Mouse (Mus musculus) granulocyte monocyte progenitor cell, adult 5-6 weeks (primary cell): ENCODE results near the gene Eif2ak3. TPM values are rescaled to one million over a fixed set of nuclear protein-coding genes. Genes with fewer than 3 reads are reported as not detected.

ENCODE experiments used
- ATAC-seq: replicated peaks from 2 replicates; pipeline ENCODE4 v1.8.0; 2016; ENCODE audit warnings: mild to moderate bottlenecking, moderate TSS enrichment, inconsistent platforms; ENCODE audit not compliant: poor library complexity, severe bottlenecking
- total RNA-seq, 2 experiments: library from RNA; stranded (forward) in 1 of 2; stranded (reverse) in 1 of 2; fragments of 200-712, 200-1000 nt in 1 of 2; fragments of >200 nt in 1 of 2; fragmentation: Nextera tagmentation in 1 of 2; gene quantifications; 2 replicates each; pipeline ENCODE4 v1.2.3; 2014 to 2017

Gene Eif2ak3
- total RNA-seq, 2 experiments from 2014 or later, result 13.6 to 24.4 TPM

DNA sequence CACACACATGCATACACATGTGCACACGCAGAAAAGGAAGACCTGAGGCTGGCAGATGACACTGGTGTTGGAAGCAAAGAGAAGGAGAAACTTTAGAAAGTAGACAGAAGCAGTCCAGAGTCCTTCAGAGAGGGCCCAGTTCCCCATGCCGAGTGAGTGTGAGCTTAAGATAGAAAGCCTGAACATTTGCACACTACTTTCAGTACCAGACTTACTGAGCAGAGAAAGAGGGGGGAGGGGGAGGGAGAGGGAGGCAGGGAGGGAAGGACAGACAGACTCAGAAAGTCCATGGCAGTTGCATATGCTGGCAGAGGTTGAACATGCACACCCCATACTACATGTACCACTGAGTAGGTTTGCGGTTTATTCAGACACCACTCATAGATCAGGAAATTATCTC lies 13.8 kb upstream of the Eif2ak3 start:
- ATAC-seq, result 0 out of 2 replicates have a peak, but pooled peaks have one; percentile 8

- peak; percentile 74 for ATAC-seq
Observed at GRCm38 (mm10) chr6:70831179-70831839, 13.0 kb upstream of the Eif2ak3 start.

- peak; percentile 99 for ATAC-seq
Observed at GRCm38 (mm10) chr6:70837297-70837696, 7.0 kb upstream of the Eif2ak3 start.

DNA sequence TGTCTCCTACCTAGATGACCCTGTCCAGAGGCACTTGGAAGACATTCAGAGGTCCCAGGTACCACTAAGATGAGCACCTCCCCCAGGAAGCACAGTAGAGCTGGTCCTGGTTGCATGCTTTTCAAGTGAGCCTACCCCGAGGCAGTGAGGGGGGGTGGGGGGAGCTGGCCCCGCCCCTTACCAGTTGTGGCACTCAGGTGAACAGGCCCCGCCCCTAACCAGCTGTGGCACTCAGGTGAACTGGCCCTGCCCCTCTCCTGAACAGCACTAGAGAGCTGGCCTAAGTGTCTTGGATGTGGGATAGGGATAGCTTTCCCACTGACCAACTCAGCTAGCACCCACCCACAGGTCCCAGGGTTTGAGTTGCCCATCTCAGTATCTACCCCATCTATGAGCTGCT lies 5.8 kb upstream of the Eif2ak3 start:
- no peak for ATAC-seq

DNA sequence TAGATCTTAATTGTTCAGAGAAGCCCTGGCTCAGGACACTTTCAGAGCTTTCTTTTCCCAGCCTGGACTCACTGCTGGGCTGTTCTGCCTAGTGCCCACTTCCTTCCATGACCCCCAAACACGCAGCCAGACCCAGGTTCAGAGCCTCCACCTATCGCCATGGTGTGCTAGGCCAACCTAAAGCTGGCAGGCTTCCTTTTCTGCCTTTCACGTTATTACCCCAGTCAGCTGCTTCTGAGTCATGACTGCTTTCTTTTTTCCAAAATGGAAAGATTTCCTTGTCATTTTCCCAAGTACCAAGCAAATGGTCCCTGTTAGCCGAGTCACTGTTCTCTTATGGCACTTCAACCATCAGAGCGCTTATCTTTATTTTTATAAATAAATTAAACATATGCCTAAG lies 4.0 kb upstream of the Eif2ak3 start:
- no peak for ATAC-seq

- no peak for ATAC-seq
Observed at GRCm38 (mm10) chr6:70842991-70843390, 1.3 kb upstream of the Eif2ak3 start.

GRCm38 (mm10) chr6:70844896-70845646 lies 756 bp downstream of the Eif2ak3 start:
- ATAC-seq, result no peak

DNA sequence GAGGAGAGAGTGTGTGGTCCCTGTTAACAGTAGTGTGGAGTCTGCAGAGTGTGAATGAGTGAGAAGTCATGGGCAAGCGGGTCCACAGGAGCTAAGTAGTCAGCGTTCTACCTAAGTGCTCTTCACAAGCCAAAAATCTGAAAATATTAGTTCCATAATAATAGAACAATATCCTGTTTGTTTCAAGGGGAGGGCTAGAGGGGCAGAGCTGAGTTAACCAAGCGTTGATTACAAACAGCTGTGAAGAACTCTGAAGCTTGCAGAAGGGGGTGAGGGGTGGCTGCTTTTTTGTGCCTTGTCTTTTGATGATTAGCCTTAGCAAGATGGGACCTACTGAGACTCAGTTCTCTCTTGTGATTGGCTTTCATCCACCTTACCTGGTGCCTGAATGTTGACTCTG lies 3.1 kb downstream of the Eif2ak3 start:
- no peak for ATAC-seq

DNA sequence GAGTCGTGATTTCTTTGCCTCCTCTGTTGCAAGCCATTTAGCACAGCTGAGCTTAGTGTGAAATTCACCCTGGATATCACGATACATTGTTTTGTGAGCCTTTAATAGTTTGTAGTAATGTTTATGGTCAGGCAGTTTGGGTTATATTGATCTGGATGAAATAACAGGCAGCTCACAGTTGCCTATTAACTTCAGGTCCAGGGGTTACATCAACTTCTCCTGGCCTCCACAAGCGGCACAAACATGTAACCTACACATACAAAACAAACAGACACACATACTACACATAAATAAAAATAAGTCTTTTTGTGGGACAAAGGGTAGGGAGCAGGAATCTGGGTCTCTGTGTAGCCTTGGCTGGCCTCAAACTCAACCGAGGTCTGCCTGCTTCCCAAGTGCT lies 9.1 kb downstream of the Eif2ak3 start:
- no peak for ATAC-seq

GRCm38 (mm10) chr6:70855529-70856309 lies 11.4 kb downstream of the Eif2ak3 start:
- peak; percentile 80 for ATAC-seq

GRCm38 (mm10) chr6:70862726-70863125 lies 18.4 kb downstream of the Eif2ak3 start:
- no peak for ATAC-seq

DNA sequence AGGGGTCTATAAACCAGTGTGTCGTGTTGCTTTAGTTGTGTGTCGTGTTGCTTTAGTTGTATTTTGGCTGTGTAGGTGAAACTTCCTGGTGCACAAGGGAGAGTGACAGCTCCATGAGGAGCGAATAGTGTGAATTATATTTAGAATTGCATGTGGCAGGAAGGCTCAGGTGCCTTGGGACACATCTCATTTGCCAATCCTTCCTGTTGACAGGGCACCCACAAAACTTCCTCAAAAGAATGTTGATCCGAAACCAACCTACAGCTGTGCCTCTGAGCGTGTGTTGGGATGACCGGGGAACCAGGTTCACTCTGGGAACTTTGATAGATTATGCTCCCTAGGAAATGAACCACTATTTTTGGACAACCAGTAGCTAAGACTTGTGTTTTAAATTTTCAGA lies 20.0 kb downstream of the Eif2ak3 start:
- ATAC-seq, result peak; percentile 95

DNA sequence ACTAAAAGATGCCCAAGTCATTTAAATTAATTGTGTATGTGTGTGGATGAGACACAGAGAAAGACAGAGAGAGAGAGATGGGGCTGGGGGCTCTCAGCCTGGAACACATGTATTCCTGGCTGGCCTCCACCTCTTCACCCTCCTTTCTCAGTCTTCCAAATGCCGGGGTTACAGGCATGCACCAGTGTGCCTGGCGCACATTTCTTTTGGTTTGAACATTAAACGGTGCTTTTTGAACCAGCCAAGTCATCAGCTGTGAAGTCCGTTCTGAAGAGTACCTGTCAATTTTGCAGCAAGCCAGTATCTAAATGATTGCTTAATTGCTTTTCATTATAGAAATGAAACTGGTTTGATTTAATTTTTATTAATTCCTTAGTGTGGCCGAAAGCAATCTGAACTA lies 22.4 kb downstream of the Eif2ak3 start:
- ATAC-seq, result no peak

DNA sequence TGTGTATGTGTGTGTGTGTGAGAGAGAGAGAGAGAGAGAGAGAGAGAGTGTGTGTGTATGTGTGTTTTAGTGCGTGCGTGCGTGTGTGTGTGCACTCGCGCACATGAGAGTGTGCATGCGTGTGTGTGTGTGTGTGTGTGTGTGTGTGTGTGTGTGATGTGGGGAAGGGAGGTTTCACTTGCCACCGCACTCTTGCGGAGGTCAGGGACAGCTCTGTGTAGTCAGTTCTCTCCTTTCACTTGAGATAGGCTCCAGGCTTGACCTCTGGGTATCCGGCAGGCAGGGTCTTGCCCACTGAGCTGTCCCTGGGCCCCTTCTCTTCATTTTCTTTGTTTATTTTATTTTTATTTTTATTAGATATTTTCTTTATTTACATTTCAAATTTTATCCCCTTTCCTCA lies 23.0 kb downstream of the Eif2ak3 start:
- no peak for ATAC-seq

- peak; percentile 81 for ATAC-seq
Observed at GRCm38 (mm10) chr6:70871511-70871980, 27.2 kb downstream of the Eif2ak3 start.

DNA sequence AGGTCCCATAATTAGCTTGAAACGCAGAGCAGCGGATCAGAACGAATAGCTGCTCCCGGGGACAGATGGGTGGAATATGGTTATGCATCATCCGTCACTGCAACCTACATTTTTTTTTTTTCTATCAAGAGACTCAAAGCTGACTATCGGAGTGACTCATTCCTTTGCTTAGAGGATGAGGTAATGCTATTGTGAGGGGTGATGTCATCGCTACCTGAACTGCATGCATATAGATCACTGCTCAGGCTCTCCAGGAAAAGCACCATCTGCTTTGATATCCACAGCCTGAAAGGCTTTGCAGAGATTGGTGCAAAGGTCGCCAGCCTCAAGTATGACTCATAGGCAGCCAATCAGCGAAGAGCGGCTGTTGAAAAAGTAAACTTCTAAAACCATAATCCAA lies 27.8 kb downstream of the Eif2ak3 start:
- peak; percentile 54 for ATAC-seq

- no peak for ATAC-seq
Observed at GRCm38 (mm10) chr6:70872570-70872969, 28.3 kb downstream of the Eif2ak3 start.

DNA sequence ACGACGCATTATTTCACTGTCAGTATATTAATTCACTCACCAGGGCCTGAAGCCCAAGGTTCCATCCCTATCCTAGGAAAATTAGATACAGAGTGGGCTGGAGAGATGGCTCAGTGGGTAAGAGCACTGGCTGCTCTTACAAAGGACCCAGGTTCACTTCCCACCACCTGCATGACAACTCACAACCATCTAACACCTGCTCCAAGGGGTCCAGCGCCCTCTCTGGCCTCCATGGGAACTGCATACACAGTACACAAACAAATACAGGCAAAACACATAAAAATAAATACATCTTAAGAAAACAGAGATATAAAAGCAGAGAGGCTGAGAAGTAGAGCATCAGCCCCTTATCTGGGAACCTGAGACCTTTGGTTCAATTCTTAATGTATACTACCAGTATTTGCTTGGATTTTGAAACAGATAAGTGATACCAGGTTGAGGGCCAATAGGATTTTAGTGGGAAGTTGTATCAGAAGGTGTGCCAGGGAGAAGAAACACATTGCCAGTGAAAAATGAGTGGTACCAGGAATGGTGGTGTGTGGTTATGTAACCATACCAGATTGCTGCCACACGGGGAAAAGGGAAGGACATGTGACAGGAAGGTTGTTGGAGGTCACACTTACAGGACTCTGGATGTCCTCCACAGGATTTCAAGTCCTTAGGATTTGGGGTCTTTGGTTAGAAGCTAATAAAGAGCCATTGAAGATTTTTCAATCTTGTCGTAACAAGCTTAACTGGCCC lies 29.9 kb downstream of the Eif2ak3 start:
- peak; percentile 43 for ATAC-seq

- peak; percentile 33; the same call in 1 of the 2 replicates for ATAC-seq
Observed at GRCm38 (mm10) chr6:70875017-70875416, 30.7 kb downstream of the Eif2ak3 start.

DNA sequence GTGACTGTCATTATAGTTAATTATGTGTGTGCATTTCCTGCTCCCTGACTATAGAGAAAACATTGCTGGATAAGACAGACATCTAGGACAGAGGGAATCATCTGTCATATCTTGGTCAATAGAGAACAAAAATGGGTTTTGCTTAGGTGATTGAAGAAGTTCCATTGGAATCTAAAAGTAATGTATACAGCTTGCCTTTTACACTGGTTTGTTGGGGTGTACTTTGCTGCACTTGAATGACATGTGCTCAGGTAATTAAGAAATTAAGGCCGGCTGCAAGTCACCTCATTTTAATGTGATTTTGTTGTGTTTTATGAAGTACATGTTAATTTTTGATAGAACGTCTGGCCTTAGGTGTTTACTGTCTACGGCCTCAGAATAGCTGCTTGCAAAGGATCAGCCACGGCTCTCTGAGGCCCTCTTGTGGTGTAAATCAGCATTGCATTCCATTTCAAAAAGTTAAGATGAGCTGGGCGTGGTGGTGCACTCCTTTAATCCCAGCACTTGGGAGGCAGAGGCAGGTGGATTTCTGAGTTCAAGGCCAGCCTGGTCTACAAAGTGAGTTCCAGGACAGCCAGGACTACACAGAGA lies 36.5 kb downstream of the Eif2ak3 start:
- ATAC-seq, result peak; percentile 97
